Mouse (Mus musculus): ENCODE results near the gene Grik3. TPM values are rescaled to one million over a fixed set of nuclear protein-coding genes. Genes with fewer than 3 reads are reported as not detected.
A peak's percentile ranks its signal among the peaks of the same experiment; 100 is the strongest.

Grik3 gene
- polyA plus RNA-seq, 1 experiment from 2014 or later = 0.41 TPM

DNA sequence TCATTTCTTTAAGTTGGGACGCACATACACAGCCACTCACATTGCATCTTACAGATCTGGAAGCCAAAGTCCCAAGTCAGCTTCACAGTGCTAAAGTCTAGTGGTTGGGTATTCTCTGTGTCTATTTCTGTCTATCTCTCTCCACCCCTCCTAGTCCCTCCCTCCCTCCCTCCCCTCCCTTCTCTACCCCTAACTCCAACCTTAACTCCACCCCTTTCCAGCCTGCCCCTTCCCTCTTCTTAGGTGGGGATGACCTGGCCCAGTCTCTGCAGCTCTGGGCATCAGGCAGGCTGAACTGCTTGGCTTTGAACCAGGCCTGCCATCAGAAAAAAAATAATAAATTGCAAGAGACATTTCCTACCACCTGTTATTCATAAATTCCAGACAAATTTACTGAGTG, 235.7 kb downstream of the Grik3 start:
- Histone ChIP-seq H3K9ac (ENCODE audit: low read length) (no peak overlapping the region), H3K27ac (ENCODE audit: low read length) (no peak overlapping the region), H3K9me3 (replicated peaks; ENCODE audit: control insufficient read depth, low read length) (no peaks in the 10 kb centered on the region), H3K36me3 (ENCODE audit: control insufficient read depth, insufficient read depth, low read length) (no peaks in the 10 kb centered on the region), H3K27me3 (ENCODE audit: control insufficient read depth, insufficient read depth, low read length) (peaks cover 23% of the 10 kb centered on the region), H3K4me3 (replicated peaks; ENCODE audit: low read length) (no peak overlapping the region), H3K4me1 (ENCODE audit: control insufficient read depth, insufficient read depth, low read length) (no peaks in the 10 kb centered on the region), H3K4me2 (ENCODE audit: low read depth, low read length) (no peak overlapping the region)
- ATAC-seq (ENCODE audit: insufficient read depth, low FRiP score) = no peak
- 92% methylated on average over 1 of the region's 1 CpGs for WGBS

- no peaks in the 10 kb centered on the region for H3K4me1 ChIP-seq (ENCODE audit: control insufficient read depth, insufficient read depth, low read length)
- no peak overlapping the region for H3K27ac ChIP-seq (ENCODE audit: low read length)
- 36% methylated on average over 10 of the region's 10 CpGs for WGBS
- no peak for ATAC-seq (ENCODE audit: insufficient read depth, low FRiP score)
- H3K27me3 ChIP-seq (ENCODE audit: control insufficient read depth, insufficient read depth, low read length) = peaks cover 23% of the 10 kb centered on the region
- no peak overlapping the region for H3K9ac ChIP-seq (ENCODE audit: low read length)
- H3K9me3 ChIP-seq (replicated peaks; ENCODE audit: control insufficient read depth, low read length) = no peaks in the 10 kb centered on the region
- H3K4me2 ChIP-seq (ENCODE audit: low read depth, low read length) = no peak overlapping the region
- no peak overlapping the region for H3K4me3 ChIP-seq (replicated peaks; ENCODE audit: low read length)
- H3K36me3 ChIP-seq (ENCODE audit: control insufficient read depth, insufficient read depth, low read length) = no peaks in the 10 kb centered on the region
Measured at GRCm38 (mm10) chr4:125727030-125727429, 236.5 kb downstream of the Grik3 start.

DNA sequence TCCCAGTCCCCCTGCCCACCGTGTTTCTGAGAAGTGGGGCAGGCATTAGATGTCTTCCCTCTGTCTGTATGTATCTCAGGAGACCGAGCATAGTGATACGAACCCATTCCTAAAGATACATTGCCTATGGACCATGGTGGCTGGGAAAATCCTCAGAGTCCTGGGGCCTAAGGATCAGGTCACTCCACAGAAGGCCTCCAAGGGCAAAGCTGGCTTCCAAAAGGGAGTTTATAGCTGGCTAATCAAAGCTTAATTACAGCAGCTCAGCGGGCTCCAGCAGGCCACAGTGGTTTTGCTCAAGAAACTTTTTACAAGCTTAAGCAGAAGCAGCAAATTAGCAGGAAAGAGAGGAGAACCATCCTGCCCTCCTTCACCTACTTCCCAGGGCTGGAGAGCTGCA, 237.1 kb downstream of the Grik3 start:
- H3K36me3 ChIP-seq (ENCODE audit: control insufficient read depth, insufficient read depth, low read length) = no peaks in the 10 kb centered on the region
- H3K9ac ChIP-seq (ENCODE audit: low read length) = no peak overlapping the region
- H3K4me1 ChIP-seq (ENCODE audit: control insufficient read depth, insufficient read depth, low read length) = no peaks in the 10 kb centered on the region
- no peaks in the 10 kb centered on the region for H3K9me3 ChIP-seq (replicated peaks; ENCODE audit: control insufficient read depth, low read length)
- WGBS = 46% methylated on average over 4 of the region's 4 CpGs
- no peak overlapping the region for H3K27ac ChIP-seq (ENCODE audit: low read length)
- H3K27me3 ChIP-seq (ENCODE audit: control insufficient read depth, insufficient read depth, low read length) = peaks cover 23% of the 10 kb centered on the region
- H3K4me3 ChIP-seq (replicated peaks; ENCODE audit: low read length) = no peak overlapping the region
- ATAC-seq (ENCODE audit: insufficient read depth, low FRiP score) = no peak
- no peak overlapping the region for H3K4me2 ChIP-seq (ENCODE audit: low read depth, low read length)

DNA sequence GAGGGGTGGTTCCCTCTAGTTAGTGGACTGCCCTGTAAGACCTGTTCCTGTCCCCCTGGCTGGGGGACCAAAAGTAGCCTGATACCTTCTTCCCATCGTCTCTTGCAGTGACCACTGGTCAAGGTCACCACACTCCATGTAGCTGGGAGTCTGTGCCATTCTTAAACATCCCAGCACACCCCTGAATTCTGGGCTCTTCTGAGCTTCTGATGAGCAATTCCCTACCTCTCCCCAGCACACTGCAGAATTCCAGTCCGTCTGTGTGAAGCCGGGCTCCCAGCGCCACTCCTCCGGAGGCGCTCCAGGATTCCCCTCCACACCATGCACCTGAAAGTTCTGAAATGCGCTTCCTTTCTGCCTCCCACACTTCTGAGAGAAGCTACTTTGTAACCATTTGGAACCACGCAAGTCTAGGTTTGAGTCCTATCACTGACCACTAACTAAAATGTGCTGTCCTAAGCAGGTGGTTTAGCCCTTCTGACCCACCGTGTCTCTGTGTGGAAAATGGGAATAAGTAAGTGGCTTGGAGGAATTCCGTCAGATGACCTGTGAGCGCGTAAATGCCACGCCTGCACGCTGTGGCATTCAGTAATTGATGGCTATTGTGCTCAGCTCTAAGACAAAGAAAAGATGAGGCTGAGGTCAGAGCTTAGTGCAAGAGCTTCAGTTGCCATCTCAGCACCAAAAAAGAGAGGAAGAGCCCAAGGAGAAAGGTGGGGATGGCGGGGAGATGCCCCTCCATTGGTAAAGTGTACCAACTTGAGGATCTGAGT, 237.8 kb downstream of the Grik3 start:
- WGBS = 20% methylated on average over 15 of the region's 15 CpGs
- no peak for ATAC-seq (ENCODE audit: insufficient read depth, low FRiP score)
- Histone ChIP-seq H3K27me3 (ENCODE audit: control insufficient read depth, insufficient read depth, low read length) (peaks cover 23% of the 10 kb centered on the region), H3K36me3 (ENCODE audit: control insufficient read depth, insufficient read depth, low read length) (no peaks in the 10 kb centered on the region), H3K9me3 (replicated peaks; ENCODE audit: control insufficient read depth, low read length) (no peaks in the 10 kb centered on the region), H3K9ac (ENCODE audit: low read length) (no peak overlapping the region), H3K4me3 (replicated peaks; ENCODE audit: low read length) (no peak overlapping the region), H3K27ac (ENCODE audit: low read length) (no peak overlapping the region), H3K4me2 (ENCODE audit: low read depth, low read length) (no peak overlapping the region), H3K4me1 (ENCODE audit: control insufficient read depth, insufficient read depth, low read length) (no peaks in the 10 kb centered on the region)

DNA sequence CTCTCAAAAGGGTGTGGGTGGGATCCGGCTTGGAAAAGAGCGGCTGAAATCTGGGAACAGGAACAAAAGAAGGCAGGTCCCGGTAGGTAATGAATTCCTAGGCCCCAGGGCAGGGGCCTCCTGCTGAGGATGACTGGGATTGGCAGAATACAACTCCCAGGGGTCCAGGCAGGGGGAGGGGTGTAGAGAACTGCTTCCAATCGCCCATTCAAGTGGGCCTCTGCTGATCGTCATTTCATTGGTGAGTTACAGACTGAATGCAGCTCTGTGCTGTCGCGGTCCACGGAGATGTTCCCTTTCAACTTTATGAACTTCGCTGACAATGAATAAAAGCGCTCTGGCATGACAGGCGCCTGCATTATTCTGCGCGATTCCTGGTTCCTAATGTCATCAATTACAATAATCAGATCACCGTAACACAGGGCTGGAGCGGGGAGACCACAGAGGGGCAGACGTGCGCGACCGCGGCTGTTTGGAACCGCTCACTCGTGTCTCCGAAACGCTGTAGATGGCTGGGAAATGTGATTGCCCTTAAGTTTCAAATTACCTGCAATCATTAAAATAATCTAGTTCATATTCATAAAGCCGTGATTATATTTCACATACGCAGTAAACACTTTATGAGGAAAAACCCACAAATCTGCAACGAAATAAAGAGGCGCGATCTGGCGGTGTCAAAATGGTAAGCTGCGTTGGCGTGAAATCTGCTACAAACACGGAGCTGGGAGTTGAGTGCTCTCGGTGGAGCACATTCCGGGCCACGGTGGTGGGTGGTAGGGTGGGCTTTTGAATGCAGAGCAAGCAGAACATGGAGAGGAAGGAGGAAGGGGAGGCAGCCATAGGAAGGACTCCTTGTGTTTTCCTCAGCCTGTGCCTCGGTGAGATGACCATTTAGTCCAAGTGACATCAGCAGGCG, 239.1 kb downstream of the Grik3 start:
- no peak overlapping the region for H3K27ac ChIP-seq (ENCODE audit: low read length)
- H3K9ac ChIP-seq (ENCODE audit: low read length) = no peak overlapping the region
- no peak for ATAC-seq (ENCODE audit: insufficient read depth, low FRiP score)
- no peaks in the 10 kb centered on the region for H3K36me3 ChIP-seq (ENCODE audit: control insufficient read depth, insufficient read depth, low read length)
- H3K27me3 ChIP-seq (ENCODE audit: control insufficient read depth, insufficient read depth, low read length) = peaks cover 23% of the 10 kb centered on the region
- 0 out of 2 replicates have a peak overlapping the region, but pooled peaks have one; percentile 7 for H3K4me2 ChIP-seq (ENCODE audit: low read depth, low read length)
- H3K4me1 ChIP-seq (ENCODE audit: control insufficient read depth, insufficient read depth, low read length) = no peaks in the 10 kb centered on the region
- no peak overlapping the region for H3K4me3 ChIP-seq (replicated peaks; ENCODE audit: low read length)
- no peaks in the 10 kb centered on the region for H3K9me3 ChIP-seq (replicated peaks; ENCODE audit: control insufficient read depth, low read length)
- 6% methylated on average over 38 of the region's 38 CpGs for WGBS

DNA sequence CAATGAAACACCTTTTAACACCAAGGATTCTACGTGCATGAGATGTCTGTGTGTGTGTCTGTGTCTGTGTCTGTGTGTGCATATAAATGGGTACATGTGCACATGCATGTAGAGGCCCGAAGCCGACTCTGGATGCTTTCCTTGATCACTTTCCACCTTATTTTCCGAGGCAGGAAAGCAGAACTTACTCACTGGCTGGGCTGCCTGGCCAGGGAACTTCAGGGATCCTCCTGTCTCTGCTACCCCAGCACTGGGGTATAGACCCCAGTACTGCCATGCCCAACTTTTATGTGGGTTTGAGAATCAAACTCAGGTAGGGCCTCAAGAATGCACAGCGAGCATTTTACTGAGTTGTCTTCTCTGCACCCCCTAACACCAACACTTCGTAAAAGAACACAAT, 240.3 kb downstream of the Grik3 start:
- no peak overlapping the region for H3K4me3 ChIP-seq (replicated peaks; ENCODE audit: low read length)
- no peak overlapping the region for H3K9ac ChIP-seq (ENCODE audit: low read length)
- WGBS = 80% methylated on average over 6 of the region's 6 CpGs
- ATAC-seq (ENCODE audit: insufficient read depth, low FRiP score) = no peak
- no peak overlapping the region for H3K4me2 ChIP-seq (ENCODE audit: low read depth, low read length)
- no peak overlapping the region for H3K27ac ChIP-seq (ENCODE audit: low read length)
- H3K36me3 ChIP-seq (ENCODE audit: control insufficient read depth, insufficient read depth, low read length) = no peaks in the 10 kb centered on the region
- no peaks in the 10 kb centered on the region for H3K4me1 ChIP-seq (ENCODE audit: control insufficient read depth, insufficient read depth, low read length)
- H3K27me3 ChIP-seq (ENCODE audit: control insufficient read depth, insufficient read depth, low read length) = peaks cover 23% of the 10 kb centered on the region
- H3K9me3 ChIP-seq (replicated peaks; ENCODE audit: control insufficient read depth, low read length) = no peaks in the 10 kb centered on the region

DNA sequence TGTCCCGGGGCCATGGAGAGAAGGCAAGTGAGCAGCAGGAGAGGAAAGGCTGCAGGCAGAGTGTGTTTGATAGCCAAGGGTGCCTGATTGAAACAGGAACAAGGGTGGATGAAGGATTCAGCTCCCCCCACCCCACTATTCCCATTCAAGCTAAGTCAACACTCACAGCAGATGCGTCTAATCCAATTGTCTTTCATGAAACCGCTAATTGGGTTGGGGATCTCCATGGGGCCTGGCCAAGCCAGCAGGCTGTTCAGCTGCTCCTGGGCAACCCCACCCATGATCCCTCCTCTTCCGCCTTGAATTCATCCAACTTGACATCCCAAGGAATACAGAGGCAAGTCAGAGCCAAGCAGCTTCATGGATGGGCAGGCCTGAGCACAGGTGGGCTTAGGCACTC, 246.3 kb downstream of the Grik3 start:
- no peak for ATAC-seq (ENCODE audit: insufficient read depth, low FRiP score)

DNA sequence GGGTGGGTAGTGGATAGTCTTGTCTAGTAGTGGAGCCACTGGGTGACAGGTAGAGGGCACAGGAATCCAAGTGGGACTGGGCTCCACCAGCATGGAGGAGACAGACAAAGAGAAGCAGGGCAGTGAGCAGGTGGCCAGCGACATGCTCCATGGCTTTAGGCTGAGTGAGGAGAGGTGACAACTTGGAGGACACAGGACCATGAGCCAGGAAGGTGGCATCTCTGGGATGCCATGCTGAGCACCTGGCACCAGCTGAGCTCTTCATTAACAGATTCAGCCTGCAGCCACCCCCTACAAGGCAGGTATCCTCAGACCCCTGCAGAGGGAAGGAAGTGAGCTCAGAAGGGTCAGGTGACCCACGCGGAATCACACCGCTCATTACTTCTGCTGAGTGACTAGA, 248.3 kb downstream of the Grik3 start:
- no peak overlapping the region for H3K4me2 ChIP-seq (ENCODE audit: low read depth, low read length)
- no peak overlapping the region for H3K27ac ChIP-seq (ENCODE audit: low read length)
- 76% methylated on average over 4 of the region's 4 CpGs for WGBS
- no peaks in the 10 kb centered on the region for H3K4me1 ChIP-seq (ENCODE audit: control insufficient read depth, insufficient read depth, low read length)
- H3K9me3 ChIP-seq (replicated peaks; ENCODE audit: control insufficient read depth, low read length) = no peaks in the 10 kb centered on the region
- no peaks in the 10 kb centered on the region for H3K27me3 ChIP-seq (ENCODE audit: control insufficient read depth, insufficient read depth, low read length)
- H3K9ac ChIP-seq (ENCODE audit: low read length) = no peak overlapping the region
- no peak for ATAC-seq (ENCODE audit: insufficient read depth, low FRiP score)
- no peaks in the 10 kb centered on the region for H3K36me3 ChIP-seq (ENCODE audit: control insufficient read depth, insufficient read depth, low read length)
- no peak overlapping the region for H3K4me3 ChIP-seq (replicated peaks; ENCODE audit: low read length)

More for the DNA sequence above, 246.3 kb downstream of the Grik3 start:
- Histone ChIP-seq H3K4me3 (replicated peaks; ENCODE audit: low read length) (no peak overlapping the region), H3K9ac (ENCODE audit: low read length) (no peak overlapping the region), H3K36me3 (ENCODE audit: control insufficient read depth, insufficient read depth, low read length) (no peaks in the 10 kb centered on the region), H3K9me3 (replicated peaks; ENCODE audit: control insufficient read depth, low read length) (no peaks in the 10 kb centered on the region), H3K27me3 (ENCODE audit: control insufficient read depth, insufficient read depth, low read length) (no peaks in the 10 kb centered on the region), H3K27ac (ENCODE audit: low read length) (no peak overlapping the region), H3K4me1 (ENCODE audit: control insufficient read depth, insufficient read depth, low read length) (no peaks in the 10 kb centered on the region), H3K4me2 (ENCODE audit: low read depth, low read length) (no peak overlapping the region)
- WGBS = 63% methylated on average over 4 of the region's 4 CpGs

GRCm38 (mm10) chr4:125742162-125742571, 251.7 kb downstream of the Grik3 start:
- H3K4me1 ChIP-seq (ENCODE audit: control insufficient read depth, insufficient read depth, low read length) = no peaks in the 10 kb centered on the region
- ATAC-seq (ENCODE audit: insufficient read depth, low FRiP score) = no peak
- no peak overlapping the region for H3K4me3 ChIP-seq (replicated peaks; ENCODE audit: low read length)
- WGBS = 77% methylated on average over 16 of the region's 16 CpGs
- no peak overlapping the region for H3K27ac ChIP-seq (ENCODE audit: low read length)
- no peaks in the 10 kb centered on the region for H3K9me3 ChIP-seq (replicated peaks; ENCODE audit: control insufficient read depth, low read length)
- no peak overlapping the region for H3K4me2 ChIP-seq (ENCODE audit: low read depth, low read length)
- no peak overlapping the region for H3K9ac ChIP-seq (ENCODE audit: low read length)
- no peaks in the 10 kb centered on the region for H3K36me3 ChIP-seq (ENCODE audit: control insufficient read depth, insufficient read depth, low read length)
- H3K27me3 ChIP-seq (ENCODE audit: control insufficient read depth, insufficient read depth, low read length) = no peaks in the 10 kb centered on the region

Measured in stomach, embryonic 16.5 days (tissue).